Mouse (Mus musculus) C2C12 (cell line): ENCODE data around the gene Flad1.

Source experiments
- CEBPB ChIP-seq: IDR thresholded peaks from one replicate; pipeline ENCODE4 v1.6.1; 2011; ENCODE audit warnings: low read depth, mild to moderate bottlenecking, control low read depth, moderate library complexity
- CTCF ChIP-seq: IDR thresholded peaks from one replicate; pipeline ENCODE4 v1.5.1; 2011; ENCODE audit not compliant: control insufficient read depth, insufficient read depth, insufficient read length
- MAX ChIP-seq: IDR thresholded peaks from one replicate; pipeline ENCODE4 v1.6.1; 2011; ENCODE audit warnings: mild to moderate bottlenecking, control low read depth
- MYOD1 ChIP-seq: IDR thresholded peaks from one replicate; pipeline ENCODE4 v1.6.1; 2011; ENCODE audit warnings: low read depth; ENCODE audit not compliant: control insufficient read depth, insufficient read length

- TF ChIP-seq MAX (no peak), CTCF (no peak), MYOD1 (no peak), CEBPB (no peak)
Measured at GRCm38 (mm10) chr3:89351271-89351670, 60.4 kb downstream of the Flad1 start.
